Mouse (Mus musculus) lung, postnatal 0 days (tissue): Measurements from ENCODE around the gene Fkbp8. TPM values are rescaled to one million over a fixed set of nuclear protein-coding genes. Genes with fewer than 3 reads are reported as not detected.

Experiments
- ATAC-seq: fragments of 200-750 bp; cut with Nextera tagmentation; 2 replicates; pipeline ENCODE4 v1.8.0; 2017; ENCODE audit warnings: moderate library complexity
- DNase-seq: peaks from one replicate; pipeline ENCODE4 v3.0.0-alpha.2; 2016; ENCODE audit warnings: low spot score
- H3K27ac ChIP-seq: fragments of 300-500 bp; sonication (generic); 2 replicates; pipeline ENCODE4 v1.5.1; 2014; ENCODE audit warnings: antibody characterized with exemption, mild to moderate bottlenecking, low read length, mixed read lengths
- H3K27me3 ChIP-seq: fragments of 300-500 bp; sonication (generic); replicated peaks from 2 replicates; pipeline ENCODE4 v1.6.1; 2014; ENCODE audit warnings: low read length, mixed read lengths; ENCODE audit not compliant: insufficient read depth
- H3K36me3 ChIP-seq: fragments of 300-500 bp; sonication (generic); 2 replicates; pipeline ENCODE4 v1.6.1; 2014; ENCODE audit warnings: low read length, mixed read lengths; ENCODE audit not compliant: insufficient read depth
- H3K4me1 ChIP-seq: fragments of 300-500 bp; sonication (generic); 2 replicates; pipeline ENCODE4 v1.6.1; 2014; ENCODE audit warnings: antibody characterized with exemption, low read depth, low read length, mixed read lengths; ENCODE audit not compliant: insufficient read depth
- H3K4me2 ChIP-seq: fragments of 300-500 bp; sonication (generic); replicated peaks from 2 replicates; pipeline ENCODE4 v1.6.1; 2014; ENCODE audit warnings: low read depth, mild to moderate bottlenecking, low read length, moderate library complexity, mixed read lengths
- H3K4me3 ChIP-seq: fragments of 300-500 bp; sonication (generic); 2 replicates; pipeline ENCODE4 v1.5.1; 2014; ENCODE audit warnings: low read depth, low read length
- H3K9ac ChIP-seq: fragments of 300-500 bp; sonication (generic); replicated peaks from 2 replicates; pipeline ENCODE4 v1.6.1; 2014; ENCODE audit warnings: low read depth, mild to moderate bottlenecking
- H3K9me3 ChIP-seq: fragments of 300-500 bp; sonication (generic); 2 replicates; pipeline ENCODE4 v1.6.1; 2016; ENCODE audit warnings: low read length, mixed read lengths
- CTCF ChIP-seq: IDR thresholded peaks from 2 replicates; pipeline ENCODE4 v1.5.1; 2016; ENCODE audit warnings: antibody characterized with exemption, mild to moderate bottlenecking
- EP300 ChIP-seq: IDR thresholded peaks from 2 replicates; pipeline ENCODE4 v1.6.1; 2016; ENCODE audit warnings: antibody characterized with exemption, mild to moderate bottlenecking, control low read depth
- WGBS: fragments of 180-500 bp; shearing (Covaris S2); extraction: QIAGEN DNeasy Blood & Tissue Kit; methylation state at CpG from one replicate; pipeline ENCODE4 v1.1.7; 2014; 5-methylcytosine and 5-hydroxymethylcytosine counted together
- polyA plus RNA-seq: library from polyadenylated mRNA; unstranded; fragments of >200 nt; fragmentation: Nextera tagmentation; extraction: Ambion mirVana; gene quantifications from 2 replicates; pipeline ENCODE4 v1.2.1, GENCODE M21; 2015

The Fkbp8 gene
- polyA plus RNA-seq, 1 experiment from 2014 or later = 222 TPM

- peaks cover 28% of the 10 kb centered on the region for H3K4me1 ChIP-seq
Measured at GRCm38 (mm10) chr8:70492664-70493640, 34.6 kb upstream of the Fkbp8 start, which contains the start of gene Crlf1. TSS of gene Crlf1 (plus strand) at chr8:70493158.

GRCm38 (mm10) chr8:70493692-70494415 lies 33.7 kb upstream of the Fkbp8 start:
- H3K27me3 ChIP-seq = peaks cover 42% of the 10 kb centered on the region
- H3K4me2 ChIP-seq = peak overlapping the region; percentile 82
- H3K9me3 ChIP-seq = no peaks in the 10 kb centered on the region
- peak overlapping the region; percentile 49 for H3K4me3 ChIP-seq
- DNase-seq (no peak), ATAC-seq (no peak)
- peaks cover 21% of the 10 kb centered on the region for H3K4me1 ChIP-seq
- no peak overlapping the region for H3K9ac ChIP-seq
- H3K27ac ChIP-seq = no peak overlapping the region
- H3K36me3 ChIP-seq = no peaks in the 10 kb centered on the region
- 0% methylated on average over 39 of the region's 47 CpGs for WGBS
- TF ChIP-seq EP300 = no peak
- no peak for TF ChIP-seq CTCF

More at GRCm38 (mm10) chr8:70492664-70493640, 34.6 kb upstream of the Fkbp8 start, which contains the start of gene Crlf1:
- H3K27me3 ChIP-seq = peaks cover 50% of the 10 kb centered on the region
- under 1% methylated on average over 49 of the region's 93 CpGs for WGBS
- no peak within 1 kb of the TSS for H3K27ac ChIP-seq
- H3K36me3 ChIP-seq = no peaks in the 10 kb centered on the region
- no peaks in the 10 kb centered on the region for H3K9me3 ChIP-seq
- DNase-seq (no peak), ATAC-seq (peak; percentile 15; the same call in 1 of the 2 replicates)
- peak within 1 kb of the TSS; percentile 49 for H3K4me3 ChIP-seq
- peak within 1 kb of the TSS; percentile 26; the same call in 1 of the 2 replicates for H3K9ac ChIP-seq
- TF ChIP-seq EP300 (no peak), CTCF (no peak)
- H3K4me2 ChIP-seq = peak within 1 kb of the TSS; percentile 82

GRCm38 (mm10) chr8:70494416-70494945 lies 33.0 kb upstream of the Fkbp8 start:
- ATAC-seq (no peak), DNase-seq (no peak)
- Histone ChIP-seq H3K36me3 (no peaks in the 10 kb centered on the region), H3K9me3 (no peaks in the 10 kb centered on the region), H3K4me1 (peaks cover 16% of the 10 kb centered on the region), H3K27ac (no peak overlapping the region), H3K4me3 (peak overlapping the region; percentile 49; the same call in 1 of the 2 replicates), H3K27me3 (peaks cover 42% of the 10 kb centered on the region), H3K9ac (no peak overlapping the region), H3K4me2 (peak overlapping the region; percentile 82)
- WGBS = 4% methylated on average over 28 of the region's 28 CpGs
- no peak for TF ChIP-seq EP300
- TF ChIP-seq CTCF = no peak

GRCm38 (mm10) chr8:70495001-70495770 lies 32.3 kb upstream of the Fkbp8 start:
- Histone ChIP-seq H3K4me1 (peaks cover 12% of the 10 kb centered on the region), H3K9me3 (no peaks in the 10 kb centered on the region), H3K4me3 (no peak overlapping the region), H3K9ac (no peak overlapping the region), H3K27ac (no peak overlapping the region), H3K36me3 (no peaks in the 10 kb centered on the region), H3K27me3 (peaks cover 35% of the 10 kb centered on the region), H3K4me2 (peak overlapping the region; percentile 82; the same call in 1 of the 2 replicates)
- no peak for TF ChIP-seq EP300
- TF ChIP-seq CTCF = no peak
- no peak for ATAC-seq
- DNase-seq = no peak
- 8% methylated on average over 13 of the region's 21 CpGs for WGBS

- ATAC-seq = no peak
- Histone ChIP-seq H3K4me1 (peaks cover 12% of the 10 kb centered on the region), H3K27ac (no peak overlapping the region), H3K9me3 (no peaks in the 10 kb centered on the region), H3K9ac (no peak overlapping the region), H3K27me3 (peaks cover 37% of the 10 kb centered on the region), H3K4me3 (no peak overlapping the region), H3K4me2 (no peak overlapping the region), H3K36me3 (no peaks in the 10 kb centered on the region)
- TF ChIP-seq EP300 = no peak
- no peak for TF ChIP-seq CTCF
- 12% methylated on average over 10 of the region's 12 CpGs for WGBS
- DNase-seq = no peak
Measured at GRCm38 (mm10) chr8:70495771-70496062, 31.8 kb upstream of the Fkbp8 start.
